In the genomic region with DNA sequence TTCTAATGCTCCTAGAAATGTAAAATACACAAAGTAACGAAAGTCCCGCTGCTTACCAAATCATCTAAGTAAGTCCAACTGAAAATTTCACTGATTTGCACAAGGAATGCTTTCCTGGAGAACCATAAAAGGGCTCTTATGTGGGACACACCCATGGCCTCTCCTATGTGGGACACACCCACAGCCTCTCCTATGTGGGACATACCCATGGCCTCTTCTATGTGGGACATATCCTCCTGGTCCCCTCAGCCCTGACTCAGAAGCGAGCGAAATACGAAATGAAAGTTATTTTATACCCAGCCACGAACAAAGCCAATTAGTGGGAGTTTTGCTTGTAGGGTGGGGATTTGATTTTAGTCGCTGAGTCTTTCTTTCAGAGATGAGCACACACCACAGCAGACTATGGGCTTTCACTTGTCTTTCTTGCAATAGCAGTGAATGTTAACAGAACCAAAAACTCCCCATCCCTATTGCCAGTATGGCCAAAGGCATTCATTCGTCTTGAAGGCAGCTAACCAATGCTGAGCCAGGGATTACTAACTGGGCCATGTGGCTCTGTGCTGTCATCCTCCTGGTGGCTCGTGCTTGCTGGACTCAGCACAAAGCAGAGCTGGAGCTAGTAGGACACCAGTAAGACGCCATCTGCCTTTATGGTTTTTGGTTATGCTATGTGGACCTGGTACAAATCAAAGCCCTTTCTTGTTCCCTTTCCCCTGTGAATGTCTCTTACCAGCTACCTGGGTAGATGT, we compare ENCODE assay signal across 17 mouse cellular contexts.
DNase-seq lines count a peak whose midpoint lies in the region; ATAC-seq and TF ChIP-seq lines count a peak whose summit lies in the region.
"Had no signal": no experiment of that assay in that cellular context is flagged by ENCODE, and none has a peak within 500 bp of the region (broad histone marks: within the 10 kb centered on the region; RNA-seq: fewer than 3 reads in every experiment).

No protein-coding gene starts in this region.

- H3K27me3 ChIP-seq in heart, embryonic 10.5 days (ENCODE audit: insufficient read depth, poor library complexity, severe bottlenecking) = no peaks in the 10 kb centered on the region
- H3K27me3 ChIP-seq in midbrain, embryonic 16.5 days (ENCODE audit: control insufficient read depth, insufficient read depth, low read depth, low read length) = no peaks in the 10 kb centered on the region
- H3K27me3 ChIP-seq in liver, postnatal 0 days (ENCODE audit: insufficient read depth, low read length) = no peaks in the 10 kb centered on the region
- H3K27me3 ChIP-seq: liver, embryonic 15.5 days; stomach, embryonic 15.5 days had no signal

- H3K4me2 ChIP-seq in midbrain, embryonic 16.5 days (ENCODE audit: low read length) = peak overlapping the region; percentile 12; the same call in 1 of the 2 replicates
- no peak overlapping the region for H3K4me2 ChIP-seq in liver, postnatal 0 days (ENCODE audit: low read depth, low read length)
- H3K4me2 ChIP-seq: liver, embryonic 15.5 days; stomach, embryonic 15.5 days had no signal

- no peaks in the 10 kb centered on the region for H3K9me3 ChIP-seq in heart, embryonic 10.5 days
- no peaks in the 10 kb centered on the region for H3K9me3 ChIP-seq in midbrain, embryonic 16.5 days (replicated peaks; ENCODE audit: control insufficient read depth, low read length, poor library complexity, severe bottlenecking)
- H3K9me3 ChIP-seq in liver, postnatal 0 days (ENCODE audit: low read length) = no peaks in the 10 kb centered on the region
- H3K9me3 ChIP-seq: liver, embryonic 15.5 days; stomach, embryonic 15.5 days had no signal

- ATAC-seq in midbrain, embryonic 16.5 days = peak; percentile 58; the same call in 1 of the 2 replicates
- ATAC-seq in liver, postnatal 0 days = no peak
- ATAC-seq: forebrain, embryonic 16.5 days had no signal

- no peaks in the 10 kb centered on the region for H3K36me3 ChIP-seq in heart, embryonic 10.5 days
- no peaks in the 10 kb centered on the region for H3K36me3 ChIP-seq in midbrain, embryonic 16.5 days (ENCODE audit: control insufficient read depth, insufficient read depth, low read length)
- H3K36me3 ChIP-seq in liver, postnatal 0 days (replicated peaks; ENCODE audit: insufficient read depth, low read length) = no peaks in the 10 kb centered on the region
- H3K36me3 ChIP-seq: liver, embryonic 15.5 days; stomach, embryonic 15.5 days had no signal

- H3K27ac ChIP-seq in heart, embryonic 10.5 days = no peak overlapping the region
- H3K27ac ChIP-seq in midbrain, embryonic 16.5 days (ENCODE audit: low read length) = peak overlapping the region; percentile 73
- H3K27ac ChIP-seq in liver, postnatal 0 days (ENCODE audit: low read depth) = no peak overlapping the region
- H3K27ac ChIP-seq: gastrocnemius, adult 2 months; liver, embryonic 15.5 days; stomach, embryonic 15.5 days had no signal

- WGBS in heart, embryonic 10.5 days = 87% methylated on average over 10 of the region's 10 CpGs
- 72% methylated on average over 10 of the region's 10 CpGs for WGBS in midbrain, embryonic 16.5 days
- WGBS in liver, postnatal 0 days (ENCODE audit: insufficient replicate concordance) = 77% methylated on average over 10 of the region's 10 CpGs

- DNase-seq in heart, adult 11 months = peak; percentile 78
- DNase-seq in heart, embryonic 10.5 days (ENCODE audit: low spot score) = no peak
- peak; percentile 64 for DNase-seq in Muller cell, postnatal 12 days (ENCODE audit: inconsistent ontology term)
- DNase-seq in cerebellum, adult 8-10 months = peak; percentile 13
- DNase-seq in thymus, postnatal 4 days = no peak
- DNase-seq in liver, postnatal 0 days = no peak
- DNase-seq: adrenal gland, postnatal 36 days; gastrocnemius, adult 2 months; kidney, adult 2 months; kidney, postnatal 4 days; lung, postnatal 10 days; thymus, adult 2 months had no signal

- TF ChIP-seq CTCF in liver, postnatal 0 days (IDR thresholded peaks at IDR 0.05; ENCODE audit: low read depth) = no peak

- peaks cover 13% of the 10 kb centered on the region for H3K4me1 ChIP-seq in heart, embryonic 10.5 days
- peaks cover 13% of the 10 kb centered on the region for H3K4me1 ChIP-seq in midbrain, embryonic 16.5 days (ENCODE audit: control insufficient read depth, insufficient read depth, low read length)
- no peaks in the 10 kb centered on the region for H3K4me1 ChIP-seq in liver, postnatal 0 days (ENCODE audit: insufficient read depth)
- H3K4me1 ChIP-seq: liver, embryonic 15.5 days; stomach, embryonic 15.5 days had no signal

- H3K9ac ChIP-seq in midbrain, embryonic 16.5 days (ENCODE audit: low read depth, low read length) = no peak overlapping the region; the same call in 1 of the 2 replicates
- no peak overlapping the region for H3K9ac ChIP-seq in liver, postnatal 0 days (replicated peaks)
- H3K9ac ChIP-seq: liver, embryonic 15.5 days; stomach, embryonic 15.5 days had no signal

- no peak for TF ChIP-seq EP300 in liver, postnatal 0 days (IDR thresholded peaks at IDR 0.05; ENCODE audit: low read depth)

- H3K4me3 ChIP-seq in heart, embryonic 10.5 days = no peak overlapping the region
- no peak overlapping the region for H3K4me3 ChIP-seq in midbrain, embryonic 16.5 days (ENCODE audit: low read depth, low read length)
- no peak overlapping the region for H3K4me3 ChIP-seq in liver, postnatal 0 days (ENCODE audit: low read depth, low read length)
- H3K4me3 ChIP-seq: erythroblast, embryonic 14.5 days; gastrocnemius, adult 2 months; liver, embryonic 15.5 days; stomach, embryonic 15.5 days had no signal

Comparison
In these comparisons a context has a peak if more than half of its experiments do, and no peak if none do; other contexts are left out.
1. DNase-seq: peak in heart, adult 11 months (single experiment), Muller cell, postnatal 12 days (single experiment) and cerebellum, adult 8-10 months (single experiment); none in heart, embryonic 10.5 days (single experiment), thymus, postnatal 4 days (single experiment) and liver, postnatal 0 days (single experiment).